Mouse (Mus musculus): ENCODE measurements around the gene Taf4. TPM values are rescaled to one million over a fixed set of nuclear protein-coding genes. Genes with fewer than 3 reads are reported as not detected.

Taf4 gene
- polyA plus RNA-seq, 1 experiment = 8.9 TPM

- TF ChIP-seq POLR2A (IDR thresholded peaks at IDR 0.05; ENCODE audit: low read depth, low read length) = no peak
- no peak for TF ChIP-seq CTCF (conservative IDR thresholded peaks at IDR 0.05; ENCODE audit: insufficient read depth, insufficient read length, low read depth, low read length)
- DNase-seq = no peak
- no peaks in the 10 kb centered on the region for H3K27me3 ChIP-seq (replicated peaks; ENCODE audit: control insufficient read depth, insufficient read depth, low read length)
- WGBS = 31% methylated on average over 82 of the region's 82 CpGs
- H3K27ac ChIP-seq (ENCODE audit: insufficient read depth, low read depth, low read length) = no peak overlapping the region
- H3K4me3 ChIP-seq (ENCODE audit: insufficient read depth, low read depth, low read length) = peak overlapping the region; percentile 99
- H3K4me1 ChIP-seq (ENCODE audit: control insufficient read depth, insufficient read depth, low read length) = peaks cover 21% of the 10 kb centered on the region
- no peaks in the 10 kb centered on the region for H3K36me3 ChIP-seq (ENCODE audit: control insufficient read depth, insufficient read depth, low read length)
Observed at GRCm38 (mm10) chr2:179975851-179976250, 595 bp downstream of the Taf4 start.

GRCm38 (mm10) chr2:179974651-179975471, 1.6 kb downstream of the Taf4 start:
- Histone ChIP-seq H3K27me3 (replicated peaks; ENCODE audit: control insufficient read depth, insufficient read depth, low read length) (no peaks in the 10 kb centered on the region), H3K27ac (ENCODE audit: insufficient read depth, low read depth, low read length) (peak overlapping the region; percentile 43; the same call in 1 of the 2 replicates), H3K36me3 (ENCODE audit: control insufficient read depth, insufficient read depth, low read length) (no peaks in the 10 kb centered on the region), H3K4me1 (ENCODE audit: control insufficient read depth, insufficient read depth, low read length) (peaks cover 24% of the 10 kb centered on the region), H3K4me3 (ENCODE audit: insufficient read depth, low read depth, low read length) (peak overlapping the region; percentile 60)
- peak; percentile 76 for DNase-seq
- 16% methylated on average over 45 of the region's 45 CpGs for WGBS
- TF ChIP-seq POLR2A (IDR thresholded peaks at IDR 0.05; ENCODE audit: low read depth, low read length) (no peak), CTCF (conservative IDR thresholded peaks at IDR 0.05; ENCODE audit: insufficient read depth, insufficient read length, low read depth, low read length) (no peak)

GRCm38 (mm10) chr2:179973871-179974628, 2.4 kb downstream of the Taf4 start:
- no peak for TF ChIP-seq POLR2A (IDR thresholded peaks at IDR 0.05; ENCODE audit: low read depth, low read length)
- no peak for TF ChIP-seq CTCF (conservative IDR thresholded peaks at IDR 0.05; ENCODE audit: insufficient read depth, insufficient read length, low read depth, low read length)
- Histone ChIP-seq H3K27me3 (replicated peaks; ENCODE audit: control insufficient read depth, insufficient read depth, low read length) (no peaks in the 10 kb centered on the region), H3K36me3 (ENCODE audit: control insufficient read depth, insufficient read depth, low read length) (no peaks in the 10 kb centered on the region), H3K27ac (ENCODE audit: insufficient read depth, low read depth, low read length) (no peak overlapping the region), H3K4me3 (ENCODE audit: insufficient read depth, low read depth, low read length) (no peak overlapping the region), H3K4me1 (ENCODE audit: control insufficient read depth, insufficient read depth, low read length) (peaks cover 29% of the 10 kb centered on the region)
- 44% methylated on average over 8 of the region's 8 CpGs for WGBS
- no peak for DNase-seq

GRCm38 (mm10) chr2:179972406-179972805, 4.0 kb downstream of the Taf4 start:
- H3K27me3 ChIP-seq (replicated peaks; ENCODE audit: control insufficient read depth, insufficient read depth, low read length) = no peaks in the 10 kb centered on the region
- H3K4me3 ChIP-seq (ENCODE audit: insufficient read depth, low read depth, low read length) = no peak overlapping the region
- H3K36me3 ChIP-seq (ENCODE audit: control insufficient read depth, insufficient read depth, low read length) = no peaks in the 10 kb centered on the region
- no peak overlapping the region for H3K27ac ChIP-seq (ENCODE audit: insufficient read depth, low read depth, low read length)
- peaks cover 28% of the 10 kb centered on the region for H3K4me1 ChIP-seq (ENCODE audit: control insufficient read depth, insufficient read depth, low read length)
- WGBS = 40% methylated on average over 2 of the region's 2 CpGs
- TF ChIP-seq POLR2A (IDR thresholded peaks at IDR 0.05; ENCODE audit: low read depth, low read length) (no peak), CTCF (conservative IDR thresholded peaks at IDR 0.05; ENCODE audit: insufficient read depth, insufficient read length, low read depth, low read length) (no peak)
- DNase-seq = no peak

GRCm38 (mm10) chr2:179971891-179972290, 4.6 kb downstream of the Taf4 start:
- H3K36me3 ChIP-seq (ENCODE audit: control insufficient read depth, insufficient read depth, low read length) = no peaks in the 10 kb centered on the region
- H3K4me3 ChIP-seq (ENCODE audit: insufficient read depth, low read depth, low read length) = no peak overlapping the region
- peaks cover 32% of the 10 kb centered on the region for H3K4me1 ChIP-seq (ENCODE audit: control insufficient read depth, insufficient read depth, low read length)
- H3K27ac ChIP-seq (ENCODE audit: insufficient read depth, low read depth, low read length) = no peak overlapping the region
- no peaks in the 10 kb centered on the region for H3K27me3 ChIP-seq (replicated peaks; ENCODE audit: control insufficient read depth, insufficient read depth, low read length)
- no peak for DNase-seq
- TF ChIP-seq POLR2A (IDR thresholded peaks at IDR 0.05; ENCODE audit: low read depth, low read length) (no peak), CTCF (conservative IDR thresholded peaks at IDR 0.05; ENCODE audit: insufficient read depth, insufficient read length, low read depth, low read length) (no peak)
- WGBS = 82% methylated on average over 2 of the region's 2 CpGs

- TF ChIP-seq CTCF (conservative IDR thresholded peaks at IDR 0.05; ENCODE audit: insufficient read depth, insufficient read length, low read depth, low read length) = no peak
- no peak for TF ChIP-seq POLR2A (IDR thresholded peaks at IDR 0.05; ENCODE audit: low read depth, low read length)
- Histone ChIP-seq H3K4me3 (ENCODE audit: insufficient read depth, low read depth, low read length) (no peak overlapping the region), H3K4me1 (ENCODE audit: control insufficient read depth, insufficient read depth, low read length) (peaks cover 34% of the 10 kb centered on the region), H3K27me3 (replicated peaks; ENCODE audit: control insufficient read depth, insufficient read depth, low read length) (no peaks in the 10 kb centered on the region), H3K36me3 (ENCODE audit: control insufficient read depth, insufficient read depth, low read length) (no peaks in the 10 kb centered on the region), H3K27ac (ENCODE audit: insufficient read depth, low read depth, low read length) (no peak overlapping the region)
- DNase-seq = no peak
- 47% methylated on average over 3 of the region's 3 CpGs for WGBS
Observed at GRCm38 (mm10) chr2:179969137-179969536, 7.3 kb downstream of the Taf4 start.

GRCm38 (mm10) chr2:179967633-179968032, 8.8 kb downstream of the Taf4 start:
- 78% methylated on average over 5 of the region's 5 CpGs for WGBS
- H3K4me1 ChIP-seq (ENCODE audit: control insufficient read depth, insufficient read depth, low read length) = peaks cover 28% of the 10 kb centered on the region
- no peak for TF ChIP-seq CTCF (conservative IDR thresholded peaks at IDR 0.05; ENCODE audit: insufficient read depth, insufficient read length, low read depth, low read length)
- TF ChIP-seq POLR2A (IDR thresholded peaks at IDR 0.05; ENCODE audit: low read depth, low read length) = no peak
- no peak for DNase-seq
- no peak overlapping the region for H3K4me3 ChIP-seq (ENCODE audit: insufficient read depth, low read depth, low read length)
- no peaks in the 10 kb centered on the region for H3K36me3 ChIP-seq (ENCODE audit: control insufficient read depth, insufficient read depth, low read length)
- no peak overlapping the region for H3K27ac ChIP-seq (ENCODE audit: insufficient read depth, low read depth, low read length)
- H3K27me3 ChIP-seq (replicated peaks; ENCODE audit: control insufficient read depth, insufficient read depth, low read length) = no peaks in the 10 kb centered on the region

Measured in kidney, adult 2 months (tissue).